Comparison of ENCODE assay signal across 23 mouse cellular contexts in genomic region chr14:79573482-79574191, GRCm38 (mm10). TPM values are rescaled to one million over a fixed set of nuclear protein-coding genes. Genes with fewer than 3 reads are reported as not detected.
DNase-seq lines count a peak whose midpoint lies in the region; ATAC-seq lines count a peak whose summit lies in the region.
"Had no signal": no experiment of that assay in that cellular context is flagged by ENCODE, and none has a peak within 500 bp of the region (broad histone marks: within the 10 kb centered on the region; RNA-seq: fewer than 3 reads in every experiment).

No protein-coding gene starts in this region.

- H3K36me3 ChIP-seq in midbrain, embryonic 13.5 days: peaks cover 10% of the 10 kb centered on the region; the same call in 1 of the 2 replicates
- H3K36me3 ChIP-seq: forebrain, embryonic 15.5 days; hindbrain, embryonic 12.5 days had no signal

- H3K4me3 ChIP-seq in midbrain, embryonic 13.5 days (replicated peaks): no peak overlapping the region
- H3K4me3 ChIP-seq: forebrain, embryonic 12.5 days; forebrain, embryonic 15.5 days; hindbrain, embryonic 12.5 days had no signal

- no peak overlapping the region for H3K9ac ChIP-seq in midbrain, embryonic 13.5 days (replicated peaks)
- H3K9ac ChIP-seq: forebrain, embryonic 12.5 days; forebrain, embryonic 15.5 days; hindbrain, embryonic 12.5 days had no signal

- H3K27ac ChIP-seq in midbrain, embryonic 13.5 days: no peak overlapping the region
- H3K27ac ChIP-seq: forebrain, embryonic 12.5 days; forebrain, embryonic 15.5 days; hindbrain, embryonic 12.5 days; hindbrain, postnatal 0 days had no signal

- 92% methylated on average over 13 of the region's 13 CpGs for WGBS in midbrain, embryonic 13.5 days

- no peaks in the 10 kb centered on the region for H3K4me1 ChIP-seq in midbrain, embryonic 13.5 days (replicated peaks)
- H3K4me1 ChIP-seq: forebrain, embryonic 12.5 days; forebrain, embryonic 15.5 days; hindbrain, embryonic 12.5 days had no signal

- DNase-seq in heart, adult 11 months: peak; percentile 67
- DNase-seq in heart, adult 18-20 months: no peak
- DNase-seq in 416B (ENCODE audit: low read depth): peak; percentile 45
- no peak for DNase-seq in cerebellum, adult 11 months
- no peak for DNase-seq in embryo, embryonic 11 days
- DNase-seq: adrenal gland, adult 8-10 months; adrenal gland, postnatal 36 days; B cell, adult 2 months; cerebellum, adult 2 months; cerebellum, adult 9-11 months; cerebellum, postnatal 25 days; gastrocnemius, postnatal 25 days had no signal

- H3K9me3 ChIP-seq in midbrain, embryonic 13.5 days: no peaks in the 10 kb centered on the region
- H3K9me3 ChIP-seq: forebrain, embryonic 12.5 days; forebrain, embryonic 15.5 days; hindbrain, embryonic 12.5 days had no signal

- no peak overlapping the region for H3K4me2 ChIP-seq in midbrain, embryonic 13.5 days (replicated peaks)
- H3K4me2 ChIP-seq: forebrain, embryonic 12.5 days; forebrain, embryonic 15.5 days; heart, embryonic 11.5 days; hindbrain, embryonic 12.5 days had no signal

- H3K27me3 ChIP-seq in midbrain, embryonic 13.5 days: no peaks in the 10 kb centered on the region
- H3K27me3 ChIP-seq: CH12.LX; forebrain, embryonic 12.5 days; forebrain, embryonic 15.5 days; hindbrain, embryonic 12.5 days had no signal

- 0 out of 2 replicates have a peak, but pooled peaks have one; percentile 22 for ATAC-seq in common myeloid progenitor, adult 5-6 weeks (replicated peaks; ENCODE audit: low read depth, poor library complexity, severe bottlenecking)
- peak; percentile 14 for ATAC-seq in inflammation-experienced regulatory T-cells, adult 6 months
- ATAC-seq in midbrain, embryonic 13.5 days: no peak
- ATAC-seq: activated CD4-positive, CD25-positive, alpha-beta regulatory T cell, adult 4 months; forebrain, embryonic 15.5 days; hindbrain, postnatal 0 days; intestine, postnatal 0 days had no signal

RNA-seq across cellular contexts. Expression of gene Sugt1, which starts 13.9 kb away (rescaled TPM):
- 10 to 100 TPM; 68.8 TPM for total RNA-seq in heart, adult 18-20 months (2021)
- total RNA-seq in common myeloid progenitor, adult 5-6 weeks (2017): 102 and 171 TPM in 2 replicates
- polyA plus RNA-seq in inflammation-experienced regulatory T-cells, adult 6 months (2017; shearing (Covaris generic)): 100 to 1,000 TPM; 131 to 226 (median 153) TPM
- 130 and 135 TPM in 2 replicates for polyA plus RNA-seq in midbrain, embryonic 13.5 days (2015; fragmentation: Nextera tagmentation; extraction: Ambion mirVana)

Comparison
In these comparisons a context has a peak if more than half of its experiments do, and no peak if none do; other contexts are left out.
1. DNase-seq: peak in heart, adult 11 months (single experiment) and 416B (single experiment); none in heart, adult 18-20 months (0 of 2), cerebellum, adult 11 months (single experiment) and embryo, embryonic 11 days (single experiment).